Mouse (Mus musculus) thymus, adult 2 months (tissue): ENCODE measurements around the gene Gm10260. TPM values are rescaled to one million over a fixed set of nuclear protein-coding genes. Genes with fewer than 3 reads are reported as not detected.

ENCODE experiments used
- DNase-seq: peaks from one replicate; pipeline ENCODE4 v3.0.0; 2021
- H3K27ac ChIP-seq: fragments of 200-500 bp; 2 replicates; pipeline ENCODE4 v1.5.1; 2012; ENCODE audit warnings: low read length, control low read depth; ENCODE audit not compliant: control insufficient read depth, insufficient read depth
- H3K27me3 ChIP-seq: fragments of 200-500 bp; 2 replicates; pipeline ENCODE4 v1.6.1; 2012; ENCODE audit warnings: mild to moderate bottlenecking, low read length, moderate library complexity, mixed read lengths; ENCODE audit not compliant: control insufficient read depth, insufficient read depth
- H3K36me3 ChIP-seq: fragments of 200-500 bp; 2 replicates; pipeline ENCODE4 v1.6.1; 2012; ENCODE audit warnings: mild to moderate bottlenecking, low read length, moderate library complexity; ENCODE audit not compliant: control insufficient read depth, insufficient read depth
- H3K4me1 ChIP-seq: fragments of 200-500 bp; replicated peaks from 2 replicates; pipeline ENCODE4 v1.6.1; 2012; ENCODE audit warnings: low read length; ENCODE audit not compliant: control insufficient read depth, insufficient read depth
- H3K4me3 ChIP-seq: fragments of 200-500 bp; 2 replicates; pipeline ENCODE4 v1.5.1; 2012; ENCODE audit warnings: mild to moderate bottlenecking, low read length, control low read depth, moderate library complexity; ENCODE audit not compliant: control insufficient read depth, insufficient read depth
- CTCF ChIP-seq: fragments of 200-500 bp; IDR thresholded peaks from 2 replicates; pipeline ENCODE4 v1.5.1; 2012; ENCODE audit warnings: mild to moderate bottlenecking, control low read depth, low read length, moderate library complexity, borderline replicate concordance; ENCODE audit not compliant: control insufficient read depth, poor library complexity, insufficient read depth; ENCODE audit errors: extremely low read depth
- POLR2A ChIP-seq: fragments of 200-500 bp; IDR thresholded peaks from 2 replicates; pipeline ENCODE4 v1.6.1; 2012; ENCODE audit warnings: mild to moderate bottlenecking, low read length, control low read depth, moderate library complexity; ENCODE audit not compliant: control insufficient read depth, poor library complexity, insufficient read depth; ENCODE audit errors: extremely low read depth
- WGBS: fragments of 180-500 bp; shearing (Covaris S2); methylation state at CpG from one replicate; pipeline ENCODE4 v1.1.7; 2018; 5-methylcytosine and 5-hydroxymethylcytosine counted together
- polyA plus RNA-seq: library from polyadenylated mRNA; depleted of rRNA; stranded (reverse); fragments of >200 nt; gene quantifications from 2 replicates; pipeline ENCODE4 v1.2.3, GENCODE M21; 2012

Gene Gm10260
- polyA plus RNA-seq, 1 experiment = 2.4 TPM

DNA sequence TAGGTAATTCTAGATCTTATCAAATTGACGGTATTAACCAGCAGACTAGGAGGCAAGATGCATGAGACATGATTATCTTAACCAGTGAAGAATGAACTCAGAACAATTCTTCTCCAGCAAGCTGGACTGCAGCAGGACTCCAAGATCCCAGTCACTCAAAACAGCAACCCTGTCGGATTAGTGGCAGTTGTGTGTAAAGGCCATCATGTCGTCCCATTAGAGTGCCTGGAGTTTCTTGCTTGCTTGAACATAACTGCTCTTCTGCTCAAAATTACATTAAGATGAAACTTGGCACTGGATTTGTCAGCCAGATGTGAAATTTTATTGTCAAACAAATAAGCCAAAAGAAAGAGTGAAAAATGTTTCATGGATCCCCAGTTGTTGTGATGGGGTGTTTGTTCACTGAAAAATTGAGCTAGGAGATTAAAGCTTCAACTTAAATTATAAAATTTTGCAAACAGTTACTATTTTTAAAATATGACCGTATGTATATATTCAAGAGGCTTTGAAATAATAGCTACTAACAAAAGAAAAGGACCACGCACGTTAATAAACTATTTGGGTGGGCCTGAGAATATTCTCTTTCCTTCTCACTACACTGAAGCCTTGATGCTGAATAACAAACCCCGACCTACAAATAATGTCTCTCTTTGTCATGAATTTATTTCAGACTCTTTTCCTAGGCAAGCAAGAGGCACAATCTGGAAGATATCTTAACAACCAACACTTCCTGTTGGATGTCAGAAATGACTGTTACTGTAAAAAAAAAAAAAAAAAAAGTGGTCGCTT lies 19.4 kb upstream of the Gm10260 start:
- Histone ChIP-seq H3K27me3 (no peaks in the 10 kb centered on the region), H3K4me3 (no peak overlapping the region), H3K4me1 (peaks cover 14% of the 10 kb centered on the region), H3K36me3 (no peaks in the 10 kb centered on the region), H3K27ac (no peak overlapping the region)
- TF ChIP-seq POLR2A (no peak), CTCF (no peak)
- 82% methylated on average over 8 of the region's 8 CpGs for WGBS
- no peak for DNase-seq

- Histone ChIP-seq H3K4me3 (no peak overlapping the region), H3K36me3 (no peaks in the 10 kb centered on the region), H3K4me1 (peaks cover 11% of the 10 kb centered on the region), H3K27ac (no peak overlapping the region), H3K27me3 (no peaks in the 10 kb centered on the region)
- TF ChIP-seq CTCF (no peak), POLR2A (no peak)
- WGBS = 89% methylated on average over 5 of the region's 5 CpGs
- no peak for DNase-seq
These were observed 18.3 kb upstream of the Gm10260 start for GRCm38 (mm10) chr13:97778698-97779194.

DNA sequence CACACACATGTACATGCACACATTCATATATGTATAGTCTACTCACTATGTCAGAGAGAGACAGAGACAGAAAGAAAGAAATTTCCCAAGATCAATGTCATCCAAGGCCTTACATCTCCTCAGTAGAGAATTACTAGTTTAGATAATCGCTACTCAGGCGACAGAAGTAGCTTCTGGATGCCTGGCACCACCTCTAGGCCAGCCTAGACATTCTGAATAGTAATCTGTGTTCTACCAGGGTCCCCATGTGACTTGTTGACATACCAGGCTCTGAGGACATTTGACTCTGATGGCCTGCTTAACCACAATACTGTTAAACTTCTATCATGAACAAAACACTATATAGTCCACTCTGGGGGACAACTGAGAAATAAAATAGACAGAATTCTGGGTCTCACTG lies 17.2 kb upstream of the Gm10260 start:
- Histone ChIP-seq H3K4me3 (no peak overlapping the region), H3K27me3 (no peaks in the 10 kb centered on the region), H3K36me3 (no peaks in the 10 kb centered on the region), H3K4me1 (peaks cover 11% of the 10 kb centered on the region), H3K27ac (no peak overlapping the region)
- TF ChIP-seq CTCF = no peak
- 95% methylated on average over 2 of the region's 2 CpGs for WGBS
- DNase-seq = no peak

- Histone ChIP-seq H3K36me3 (no peaks in the 10 kb centered on the region), H3K27ac (no peak overlapping the region), H3K4me3 (no peak overlapping the region), H3K27me3 (no peaks in the 10 kb centered on the region), H3K4me1 (peaks cover 5% of the 10 kb centered on the region)
- WGBS = 25% methylated on average over 3 of the region's 3 CpGs
- no peak for DNase-seq
- TF ChIP-seq CTCF (no peak), POLR2A (no peak)
These were observed 16.3 kb upstream of the Gm10260 start for GRCm38 (mm10) chr13:97776702-97777101.

DNA sequence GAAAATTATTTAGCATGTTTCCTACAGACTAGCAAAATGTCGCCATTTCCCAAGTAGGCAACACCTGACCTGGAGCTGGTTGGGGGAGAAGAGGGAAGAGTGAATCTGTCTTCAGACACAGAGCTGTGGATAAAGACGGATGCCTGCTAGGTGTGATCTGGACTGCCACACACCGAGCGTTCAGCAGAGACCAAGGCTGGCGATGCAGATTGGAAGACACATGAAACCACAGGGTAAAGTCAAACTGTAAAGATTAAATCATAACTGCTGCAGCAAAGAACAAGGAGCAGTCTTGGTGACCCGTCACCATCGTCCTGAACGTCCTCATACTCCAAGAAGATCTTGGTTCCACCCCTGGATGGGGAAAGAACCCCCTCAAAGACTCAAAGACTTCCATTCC lies 15.5 kb upstream of the Gm10260 start:
- Histone ChIP-seq H3K4me3 (no peak overlapping the region), H3K36me3 (no peaks in the 10 kb centered on the region), H3K27ac (no peak overlapping the region), H3K27me3 (no peaks in the 10 kb centered on the region), H3K4me1 (peaks cover 3% of the 10 kb centered on the region)
- TF ChIP-seq CTCF = no peak
- TF ChIP-seq POLR2A = no peak
- WGBS = 91% methylated on average over 8 of the region's 8 CpGs
- DNase-seq = no peak

DNA sequence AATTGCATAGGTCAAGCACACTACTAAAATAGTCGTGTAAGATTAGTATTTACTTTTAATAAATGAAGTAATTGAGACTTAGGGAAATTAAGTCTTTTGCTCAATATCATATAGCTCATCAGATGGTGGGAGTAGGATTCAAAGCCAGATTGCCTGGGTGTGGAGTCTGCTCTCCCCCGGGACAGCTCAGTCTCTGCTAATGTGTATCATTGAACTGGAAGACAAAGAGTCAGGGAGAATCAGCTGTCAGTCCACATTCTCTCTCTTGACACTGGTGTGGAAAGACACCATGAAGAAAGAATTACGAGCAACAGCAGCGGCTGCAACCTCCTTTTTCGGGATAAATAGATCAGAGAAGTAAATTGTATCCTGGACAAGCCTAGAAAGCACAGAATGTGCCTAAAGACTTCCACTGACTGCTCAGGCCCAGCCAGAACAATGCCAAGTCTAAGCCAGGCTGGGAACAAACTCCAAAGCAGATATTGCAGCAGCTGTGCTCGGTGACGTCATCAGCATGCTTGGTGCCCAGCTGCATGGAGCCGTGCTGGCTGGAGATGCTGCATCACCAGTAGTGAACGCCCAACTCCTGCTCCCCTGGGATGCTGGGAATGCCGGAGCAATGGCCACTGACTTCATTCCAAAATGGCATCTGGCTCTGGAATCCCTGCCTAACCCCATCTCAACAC lies 14.5 kb upstream of the Gm10260 start:
- Histone ChIP-seq H3K36me3 (no peaks in the 10 kb centered on the region), H3K4me1 (peaks cover 3% of the 10 kb centered on the region; the same call in 1 of the 2 replicates), H3K27me3 (no peaks in the 10 kb centered on the region), H3K4me3 (no peak overlapping the region), H3K27ac (no peak overlapping the region)
- WGBS = 91% methylated on average over 10 of the region's 10 CpGs
- TF ChIP-seq CTCF (no peak), POLR2A (no peak)
- DNase-seq = no peak

GRCm38 (mm10) chr13:97769205-97769604 lies 8.8 kb upstream of the Gm10260 start:
- TF ChIP-seq CTCF (no peak), POLR2A (no peak)
- no peak for DNase-seq
- Histone ChIP-seq H3K4me3 (no peak overlapping the region), H3K27ac (no peak overlapping the region), H3K36me3 (no peaks in the 10 kb centered on the region), H3K27me3 (no peaks in the 10 kb centered on the region), H3K4me1 (no peaks in the 10 kb centered on the region)
- 91% methylated on average over 3 of the region's 3 CpGs for WGBS
